Mouse (Mus musculus): ENCODE results near the gene Fhdc1. TPM values are rescaled to one million over a fixed set of nuclear protein-coding genes. Genes with fewer than 3 reads are reported as not detected.

Fhdc1 gene
- polyA plus RNA-seq, 1 experiment, result not detected

DNA sequence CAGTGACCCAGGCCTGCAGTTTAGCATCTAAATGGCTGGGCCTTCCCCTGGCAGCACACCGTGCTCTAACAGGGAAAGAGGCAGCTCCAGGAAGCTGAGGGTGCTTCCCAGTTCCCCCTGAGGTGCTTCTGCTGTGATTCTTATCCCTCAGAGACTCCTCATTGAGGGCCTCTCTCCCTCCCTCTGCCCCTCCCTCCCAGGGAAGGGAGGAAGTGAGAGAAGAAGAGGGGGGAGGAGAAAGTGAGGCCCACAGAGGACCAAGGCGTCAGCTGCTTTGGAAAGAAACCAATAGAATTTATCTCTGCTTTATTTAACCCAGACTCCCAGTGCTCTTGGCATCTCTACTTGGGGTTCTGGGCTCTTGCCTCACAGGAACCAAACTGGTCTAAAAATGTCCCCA is 50.1 kb downstream of the Fhdc1 start:
- Histone ChIP-seq H3K4me1 (ENCODE audit: control insufficient read depth, insufficient read depth, low read length) (peaks cover 15% of the 10 kb centered on the region), H3K27ac (ENCODE audit: insufficient read depth, low read depth, low read length) (no peak overlapping the region), H3K4me3 (ENCODE audit: insufficient read depth, low read depth, low read length) (no peak overlapping the region)
- 63% methylated on average over 2 of the region's 2 CpGs for WGBS
- TF ChIP-seq CTCF (IDR thresholded peaks at IDR 0.05; ENCODE audit: insufficient read depth, low read depth, low read length), result no peak
- no peak for TF ChIP-seq POLR2A (IDR thresholded peaks at IDR 0.05; ENCODE audit: insufficient read depth, low read depth, low read length)

DNA sequence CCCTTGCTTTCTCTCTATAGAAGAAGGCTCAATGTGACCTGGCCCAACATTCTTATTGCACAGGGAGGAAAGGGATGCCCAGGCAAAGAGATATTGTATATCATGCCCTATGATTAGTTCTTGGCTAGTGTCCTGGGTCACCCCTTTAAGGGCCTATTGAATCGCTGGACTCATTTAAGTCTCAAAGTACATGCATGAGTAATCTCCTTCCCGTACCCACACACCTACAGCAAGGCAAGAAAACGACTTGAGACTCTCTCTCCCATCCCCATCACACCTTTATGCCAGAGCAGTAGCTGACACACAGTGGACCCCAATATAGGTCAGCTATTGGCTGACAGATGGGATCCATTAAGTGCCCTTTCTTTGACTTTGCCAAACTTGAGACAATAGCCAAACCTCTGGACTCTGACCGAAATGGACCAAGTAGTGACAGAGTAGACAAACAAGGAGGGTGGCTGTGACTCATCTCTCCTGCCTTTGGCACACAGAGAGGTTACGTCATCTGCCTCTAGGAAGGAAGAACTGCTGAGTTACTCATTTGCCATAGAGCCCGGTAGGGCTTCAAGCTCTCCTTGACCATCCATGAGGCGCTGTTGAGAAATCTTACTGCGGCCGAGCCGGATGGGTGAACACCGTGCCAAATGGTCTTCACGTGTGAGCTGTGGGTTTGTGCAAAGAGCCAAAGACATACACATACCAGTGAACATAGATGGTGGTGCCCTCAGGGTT is 51.1 kb downstream of the Fhdc1 start:
- TF ChIP-seq POLR2A (IDR thresholded peaks at IDR 0.05; ENCODE audit: insufficient read depth, low read depth, low read length), result no peak
- no peak for TF ChIP-seq CTCF (IDR thresholded peaks at IDR 0.05; ENCODE audit: insufficient read depth, low read depth, low read length)
- Histone ChIP-seq H3K4me3 (ENCODE audit: insufficient read depth, low read depth, low read length) (no peak overlapping the region), H3K4me1 (ENCODE audit: control insufficient read depth, insufficient read depth, low read length) (peaks cover 10% of the 10 kb centered on the region), H3K27ac (ENCODE audit: insufficient read depth, low read depth, low read length) (no peak overlapping the region)
- WGBS, result 83% methylated on average over 12 of the region's 12 CpGs

GRCm38 (mm10) chr3:84427779-84428178 is 52.5 kb downstream of the Fhdc1 start:
- Histone ChIP-seq H3K4me1 (ENCODE audit: control insufficient read depth, insufficient read depth, low read length) (peaks cover 8% of the 10 kb centered on the region), H3K4me3 (ENCODE audit: insufficient read depth, low read depth, low read length) (no peak overlapping the region), H3K27ac (ENCODE audit: insufficient read depth, low read depth, low read length) (no peak overlapping the region)
- no peak for TF ChIP-seq POLR2A (IDR thresholded peaks at IDR 0.05; ENCODE audit: insufficient read depth, low read depth, low read length)
- TF ChIP-seq CTCF (IDR thresholded peaks at IDR 0.05; ENCODE audit: insufficient read depth, low read depth, low read length), result no peak
- 88% methylated on average over 5 of the region's 5 CpGs for WGBS

- H3K4me3 ChIP-seq (ENCODE audit: insufficient read depth, low read depth, low read length), result no peak overlapping the region
- H3K27ac ChIP-seq (ENCODE audit: insufficient read depth, low read depth, low read length), result no peak overlapping the region
- WGBS, result 64% methylated on average over 5 of the region's 5 CpGs
- peaks cover 6% of the 10 kb centered on the region for H3K4me1 ChIP-seq (ENCODE audit: control insufficient read depth, insufficient read depth, low read length)
- no peak for TF ChIP-seq CTCF (IDR thresholded peaks at IDR 0.05; ENCODE audit: insufficient read depth, low read depth, low read length)
- no peak for TF ChIP-seq POLR2A (IDR thresholded peaks at IDR 0.05; ENCODE audit: insufficient read depth, low read depth, low read length)
Observed at GRCm38 (mm10) chr3:84422340-84422739, 57.9 kb downstream of the Fhdc1 start.

- TF ChIP-seq CTCF (IDR thresholded peaks at IDR 0.05; ENCODE audit: insufficient read depth, low read depth, low read length) (no peak), POLR2A (IDR thresholded peaks at IDR 0.05; ENCODE audit: insufficient read depth, low read depth, low read length) (no peak)
- Histone ChIP-seq H3K4me1 (ENCODE audit: control insufficient read depth, insufficient read depth, low read length) (no peaks in the 10 kb centered on the region), H3K4me3 (ENCODE audit: insufficient read depth, low read depth, low read length) (no peak overlapping the region), H3K27ac (ENCODE audit: insufficient read depth, low read depth, low read length) (no peak overlapping the region)
- WGBS, result 82% methylated on average over 4 of the region's 4 CpGs
Observed at GRCm38 (mm10) chr3:84413868-84414267, 66.4 kb downstream of the Fhdc1 start.

DNA sequence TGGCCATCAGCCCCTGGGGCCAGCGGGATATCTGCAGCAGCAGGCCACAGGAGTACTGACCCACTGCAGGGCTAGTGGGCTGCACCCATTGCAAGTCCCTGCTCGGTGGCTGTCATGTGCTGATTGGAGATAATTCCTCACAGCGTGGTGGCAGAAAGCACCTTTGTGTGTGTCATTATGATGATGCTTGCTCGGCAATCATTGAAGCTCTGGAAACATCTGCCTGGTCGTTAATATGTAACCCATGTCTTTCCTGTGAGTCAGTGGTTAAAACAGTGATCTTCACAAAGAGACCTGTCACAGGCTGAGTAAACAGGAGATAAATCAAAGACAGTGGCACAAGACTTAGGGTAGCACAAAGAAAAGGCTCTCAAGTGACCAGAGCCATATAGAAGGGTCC is 67.3 kb downstream of the Fhdc1 start:
- Histone ChIP-seq H3K4me1 (ENCODE audit: control insufficient read depth, insufficient read depth, low read length) (no peaks in the 10 kb centered on the region), H3K27ac (ENCODE audit: insufficient read depth, low read depth, low read length) (no peak overlapping the region), H3K4me3 (ENCODE audit: insufficient read depth, low read depth, low read length) (no peak overlapping the region)
- WGBS, result 76% methylated on average over 5 of the region's 5 CpGs
- TF ChIP-seq CTCF (IDR thresholded peaks at IDR 0.05; ENCODE audit: insufficient read depth, low read depth, low read length) (no peak), POLR2A (IDR thresholded peaks at IDR 0.05; ENCODE audit: insufficient read depth, low read depth, low read length) (no peak)

- no peak overlapping the region for H3K4me3 ChIP-seq (ENCODE audit: insufficient read depth, low read depth, low read length)
- WGBS, result 91% methylated on average over 3 of the region's 3 CpGs
Observed at GRCm38 (mm10) chr3:84409474-84409862, 70.8 kb downstream of the Fhdc1 start.

DNA sequence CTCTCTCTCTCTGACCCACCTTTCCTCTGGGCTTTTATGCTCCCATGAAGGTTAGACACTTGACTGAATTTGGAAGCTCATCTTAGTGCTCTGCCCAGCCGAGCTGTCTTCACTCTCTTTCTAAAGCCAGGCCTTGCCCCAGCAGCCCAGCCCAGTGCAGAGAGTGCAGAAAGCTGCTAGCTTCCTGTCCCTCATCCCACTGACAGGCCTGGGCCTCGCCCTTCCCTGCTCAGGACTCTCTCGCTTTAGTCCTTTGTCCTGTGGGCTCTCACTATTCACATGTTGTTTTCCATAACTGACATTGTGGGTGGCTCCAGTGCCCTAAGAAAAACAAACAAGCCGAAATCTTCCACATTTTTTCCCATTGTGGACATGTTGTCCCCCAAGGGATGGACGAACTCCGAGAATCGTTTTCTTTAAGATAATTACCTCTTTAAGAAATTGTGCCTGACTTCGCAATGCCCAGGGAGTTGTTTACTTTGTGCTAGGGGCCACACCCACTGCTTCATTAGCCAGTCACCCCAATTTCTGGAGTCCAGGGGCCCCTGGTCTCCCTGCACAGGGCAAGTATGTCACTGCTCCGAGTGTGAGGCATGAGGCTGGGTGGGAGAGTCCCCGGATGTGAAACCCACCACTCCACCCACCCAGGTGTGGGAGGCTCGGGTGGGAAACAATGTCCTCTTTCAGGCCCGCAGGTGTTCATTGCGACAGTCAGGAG is 71.3 kb downstream of the Fhdc1 start:
- 78% methylated on average over 13 of the region's 13 CpGs for WGBS
- TF ChIP-seq CTCF (IDR thresholded peaks at IDR 0.05; ENCODE audit: insufficient read depth, low read depth, low read length) (no peak), POLR2A (IDR thresholded peaks at IDR 0.05; ENCODE audit: insufficient read depth, low read depth, low read length) (no peak)
- H3K4me1 ChIP-seq (ENCODE audit: control insufficient read depth, insufficient read depth, low read length), result peaks cover 13% of the 10 kb centered on the region
- no peak overlapping the region for H3K4me3 ChIP-seq (ENCODE audit: insufficient read depth, low read depth, low read length)
- no peak overlapping the region for H3K27ac ChIP-seq (ENCODE audit: insufficient read depth, low read depth, low read length)

More at GRCm38 (mm10) chr3:84409474-84409862, 70.8 kb downstream of the Fhdc1 start:
- no peak for TF ChIP-seq POLR2A (IDR thresholded peaks at IDR 0.05; ENCODE audit: insufficient read depth, low read depth, low read length)
- TF ChIP-seq CTCF (IDR thresholded peaks at IDR 0.05; ENCODE audit: insufficient read depth, low read depth, low read length), result no peak
- Histone ChIP-seq H3K27ac (ENCODE audit: insufficient read depth, low read depth, low read length) (no peak overlapping the region), H3K4me1 (ENCODE audit: control insufficient read depth, insufficient read depth, low read length) (peaks cover 10% of the 10 kb centered on the region)

- H3K4me1 ChIP-seq (ENCODE audit: control insufficient read depth, insufficient read depth, low read length), result peaks cover 15% of the 10 kb centered on the region
- no peak overlapping the region for H3K4me3 ChIP-seq (ENCODE audit: insufficient read depth, low read depth, low read length)
- H3K27ac ChIP-seq (ENCODE audit: insufficient read depth, low read depth, low read length), result no peak overlapping the region
- WGBS, result 88% methylated on average over 4 of the region's 4 CpGs
- TF ChIP-seq POLR2A (IDR thresholded peaks at IDR 0.05; ENCODE audit: insufficient read depth, low read depth, low read length) (no peak), CTCF (IDR thresholded peaks at IDR 0.05; ENCODE audit: insufficient read depth, low read depth, low read length) (no peak)
Observed at GRCm38 (mm10) chr3:84405523-84405922, 74.7 kb downstream of the Fhdc1 start.
